Mouse (Mus musculus): Measurements from ENCODE around the gene Syncrip.
A peak's percentile ranks its signal among the peaks of the same experiment; 100 is the strongest.
"Not testable (repeated sequence)": the region's sequence is repeated elsewhere in the genome, so short reads cannot be mapped to it uniquely, and the experiment has no call there.

Syncrip gene

GRCm38 (mm10) chr9:88481791-88482160, 598 bp downstream of the Syncrip start:
- DNase-seq, result peak; percentile 36 to 50

GRCm38 (mm10) chr9:88481061-88481790, 1.1 kb downstream of the Syncrip start:
- DNase-seq, result peak; percentile 57 to 59

- no peak for DNase-seq
These were observed 2.3 kb downstream of the Syncrip start for GRCm38 (mm10) chr9:88480120-88480519.

- DNase-seq, result no peak
These were observed 6.2 kb downstream of the Syncrip start for GRCm38 (mm10) chr9:88476138-88476537.

- not testable (repeated sequence) for DNase-seq
These were observed 21.4 kb downstream of the Syncrip start for GRCm38 (mm10) chr9:88461017-88461416.

- no peak for DNase-seq
These were observed 42.4 kb downstream of the Syncrip start for GRCm38 (mm10) chr9:88439991-88440390.

GRCm38 (mm10) chr9:88439238-88439600, 43.2 kb downstream of the Syncrip start:
- no peak for DNase-seq

GRCm38 (mm10) chr9:88438555-88439237, 43.7 kb downstream of the Syncrip start, which contains the start of gene Snx14:
TSS of gene Snx14 (minus strand) at chr9:88438958.
- DNase-seq, result peak; percentile 89 to 90

- DNase-seq, result no peak
These were observed 44.2 kb downstream of the Syncrip start for GRCm38 (mm10) chr9:88438237-88438554.

- no peak for DNase-seq
These were observed 44.8 kb downstream of the Syncrip start for GRCm38 (mm10) chr9:88437342-88438236.

GRCm38 (mm10) chr9:88424356-88424755, 58.0 kb downstream of the Syncrip start:
- no peak for DNase-seq

GRCm38 (mm10) chr9:88422428-88422827, 59.9 kb downstream of the Syncrip start:
- DNase-seq, result no peak

GRCm38 (mm10) chr9:88416752-88417151, 65.6 kb downstream of the Syncrip start:
- DNase-seq, result no peak

- no peak for DNase-seq
These were observed 72.4 kb downstream of the Syncrip start for GRCm38 (mm10) chr9:88409978-88410377.

- no peak for DNase-seq
These were observed 77.9 kb downstream of the Syncrip start for GRCm38 (mm10) chr9:88404515-88404914.

GRCm38 (mm10) chr9:88404088-88404487, 78.3 kb downstream of the Syncrip start:
- peak in 1 of 2 experiments; percentile 10 for DNase-seq

- DNase-seq, result no peak
These were observed 83.9 kb downstream of the Syncrip start for GRCm38 (mm10) chr9:88398461-88398860.

Measured in thymus, adult 18-20 months (tissue).